Mouse (Mus musculus) lung, embryonic 14.5 days (tissue): ENCODE measurements around the gene Ilf3. TPM values are rescaled to one million over a fixed set of nuclear protein-coding genes. Genes with fewer than 3 reads are reported as not detected.
"Not testable (repeated sequence)": the region's sequence is repeated elsewhere in the genome, so short reads cannot be mapped to it uniquely, and the experiment has no call there.

ENCODE experiments used
- ATAC-seq: fragments of 200-750 bp; cut with Nextera tagmentation; 2 replicates; pipeline ENCODE4 v1.8.0; 2017; ENCODE audit warnings: mild to moderate bottlenecking, moderate TSS enrichment, moderate library complexity; ENCODE audit not compliant: insufficient read depth
- DNase-seq: peaks from one replicate; pipeline ENCODE4 v3.0.0-alpha.2; 2015
- H3K27ac ChIP-seq: fragments of 300-500 bp; sonication (generic); 2 replicates; pipeline ENCODE4 v1.5.1; 2014; ENCODE audit warnings: low read depth, mild to moderate bottlenecking, moderate library complexity
- H3K27me3 ChIP-seq: fragments of 300-500 bp; sonication (generic); 2 replicates; pipeline ENCODE4 v1.6.1; 2014; ENCODE audit warnings: low read length, control low read depth; ENCODE audit not compliant: insufficient read depth
- H3K36me3 ChIP-seq: fragments of 300-500 bp; sonication (generic); 2 replicates; pipeline ENCODE4 v1.6.1; 2014; ENCODE audit warnings: control low read depth; ENCODE audit not compliant: insufficient read depth
- H3K4me1 ChIP-seq: fragments of 300-500 bp; sonication (generic); 2 replicates; pipeline ENCODE4 v1.6.1; 2014; ENCODE audit warnings: antibody characterized with exemption, control low read depth; ENCODE audit not compliant: insufficient read depth
- H3K4me2 ChIP-seq: fragments of 300-500 bp; sonication (generic); 2 replicates; pipeline ENCODE4 v1.6.1; 2014; ENCODE audit warnings: mild to moderate bottlenecking
- H3K4me3 ChIP-seq: fragments of 300-500 bp; sonication (generic); 2 replicates; pipeline ENCODE4 v1.5.1; 2014; ENCODE audit warnings: low read depth, low read length
- H3K9ac ChIP-seq: fragments of 300-500 bp; sonication (generic); 2 replicates; pipeline ENCODE4 v1.6.1; 2014
- H3K9me3 ChIP-seq: fragments of 300-500 bp; sonication (generic); 2 replicates; pipeline ENCODE4 v1.6.1; 2016; ENCODE audit warnings: low read depth, low read length, control low read depth
- CTCF ChIP-seq: IDR thresholded peaks from 2 replicates; pipeline ENCODE4 v1.5.1; 2016; ENCODE audit warnings: antibody characterized with exemption, low read depth
- WGBS: fragments of 180-500 bp; shearing (Covaris S2); extraction: QIAGEN DNeasy Blood & Tissue Kit; methylation state at CpG from one replicate; pipeline ENCODE4 v1.1.7; 2014; 5-methylcytosine and 5-hydroxymethylcytosine counted together
- polyA plus RNA-seq: library from polyadenylated mRNA; unstranded; fragments of >200 nt; fragmentation: Nextera tagmentation; extraction: Ambion mirVana; gene quantifications from 2 replicates; pipeline ENCODE4 v1.2.1, GENCODE M21; 2014

Gene Ilf3
- polyA plus RNA-seq, 1 experiment from 2014 or later: 223 TPM

DNA sequence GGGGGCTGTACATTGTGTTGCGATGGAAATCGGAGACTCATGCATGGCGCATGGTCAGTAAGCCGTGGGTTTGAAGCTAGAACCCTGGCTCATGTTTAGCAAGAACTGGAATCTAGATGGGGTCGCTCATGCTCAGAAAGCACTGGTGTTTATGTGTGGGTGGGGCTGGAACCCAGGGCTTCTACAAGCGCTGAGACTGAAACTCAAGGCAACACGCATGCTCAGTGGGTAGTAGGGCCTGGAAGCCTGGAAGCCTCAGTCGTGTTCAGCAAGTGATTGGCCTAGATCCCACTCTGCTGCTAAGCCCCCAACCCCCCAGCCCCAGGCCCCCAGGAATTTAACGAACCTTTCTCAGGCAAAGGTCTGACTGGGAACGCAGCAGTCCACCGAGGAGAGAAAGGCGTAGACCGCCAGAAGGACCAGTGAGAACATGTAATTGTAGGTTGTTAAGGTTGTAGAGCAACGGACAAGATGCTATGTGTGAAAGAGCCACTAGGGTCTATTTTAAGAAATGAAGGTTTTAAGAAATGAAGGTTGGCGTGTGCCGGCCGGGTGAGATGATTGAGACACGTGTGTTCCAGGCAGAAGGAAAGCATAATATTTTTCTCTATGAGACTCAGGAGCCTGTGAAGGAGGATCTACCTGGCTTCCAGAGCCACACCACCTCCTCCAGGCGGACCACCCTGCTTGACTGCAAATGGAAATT lies 45.3 kb upstream of the Ilf3 start:
- no peaks in the 10 kb centered on the region for H3K9me3 ChIP-seq

DNA sequence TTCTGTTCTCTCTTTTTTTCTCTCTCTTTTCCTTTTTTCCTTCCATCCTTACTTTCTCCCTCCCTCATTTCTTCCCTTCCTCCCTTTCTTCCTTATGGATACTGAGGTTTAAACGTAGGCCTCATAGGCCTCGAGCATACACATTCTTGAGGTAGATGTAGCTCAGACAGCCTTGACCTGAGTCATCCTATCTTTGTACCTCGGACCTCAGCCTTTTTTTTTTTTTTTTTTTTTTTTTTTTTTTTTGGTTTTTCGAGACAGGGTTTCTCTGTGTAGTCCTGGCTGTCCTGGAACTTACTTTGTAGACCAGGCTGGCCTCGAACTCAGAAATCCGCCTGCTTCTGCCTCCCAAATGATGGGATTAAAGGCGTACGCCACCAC lies 44.8 kb upstream of the Ilf3 start:
- ATAC-seq, DNase-seq, H3K27ac ChIP-seq, H3K36me3 ChIP-seq, H3K9ac ChIP-seq, H3K27me3 ChIP-seq, H3K4me2 ChIP-seq, H3K4me1 ChIP-seq, H3K9me3 ChIP-seq, H3K4me3 ChIP-seq: not testable (repeated sequence)
- 85% methylated on average over 8 of the region's 8 CpGs for WGBS

More for the DNA sequence above, 45.3 kb upstream of the Ilf3 start:
- Histone ChIP-seq H3K4me2 (peak overlapping the region; percentile 96), H3K4me3 (peak overlapping the region; percentile 63; the same call in 1 of the 2 replicates), H3K27ac (no peak overlapping the region), H3K27me3 (no peaks in the 10 kb centered on the region), H3K36me3 (0 out of 2 replicates have a peak, but pooled peaks cover 5% of the 10 kb centered on the region), H3K9ac (no peak overlapping the region), H3K4me1 (peaks cover 7% of the 10 kb centered on the region; the same call in 1 of the 2 replicates)
- WGBS: 81% methylated on average over 19 of the region's 19 CpGs
- DNase-seq (no peak), ATAC-seq (no peak)
- TF ChIP-seq CTCF: no peak

DNA sequence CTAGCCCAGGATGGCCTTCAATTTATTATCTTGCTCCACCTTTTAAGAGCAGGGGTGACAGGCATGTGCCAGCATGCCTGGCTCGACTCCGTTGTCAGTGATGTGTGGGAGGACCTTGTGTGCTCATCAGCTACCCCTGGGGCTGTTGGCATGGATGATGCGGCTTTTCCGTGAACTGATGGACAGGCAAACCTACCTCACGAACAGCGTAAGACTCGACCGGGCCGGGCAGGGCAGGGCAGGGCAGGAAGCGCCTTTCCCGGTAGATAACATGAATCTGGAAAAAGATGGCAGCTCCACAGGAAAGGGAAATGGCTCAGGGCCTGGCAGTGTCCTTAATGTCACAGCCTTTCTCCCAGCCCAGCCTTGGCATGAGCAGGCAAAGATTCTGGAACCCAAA lies 43.4 kb upstream of the Ilf3 start:
- DNase-seq: no peak
- ATAC-seq: no peak
- H3K27me3 ChIP-seq: no peaks in the 10 kb centered on the region
- no peak overlapping the region for H3K4me3 ChIP-seq
- no peak overlapping the region for H3K27ac ChIP-seq
- no peaks in the 10 kb centered on the region for H3K9me3 ChIP-seq
- 0 out of 2 replicates have a peak, but pooled peaks cover 5% of the 10 kb centered on the region for H3K36me3 ChIP-seq
- no peak overlapping the region for H3K4me2 ChIP-seq
- no peak overlapping the region for H3K9ac ChIP-seq
- WGBS: 84% methylated on average over 11 of the region's 11 CpGs
- peaks cover 7% of the 10 kb centered on the region; the same call in 1 of the 2 replicates for H3K4me1 ChIP-seq
- TF ChIP-seq CTCF: no peak

DNA sequence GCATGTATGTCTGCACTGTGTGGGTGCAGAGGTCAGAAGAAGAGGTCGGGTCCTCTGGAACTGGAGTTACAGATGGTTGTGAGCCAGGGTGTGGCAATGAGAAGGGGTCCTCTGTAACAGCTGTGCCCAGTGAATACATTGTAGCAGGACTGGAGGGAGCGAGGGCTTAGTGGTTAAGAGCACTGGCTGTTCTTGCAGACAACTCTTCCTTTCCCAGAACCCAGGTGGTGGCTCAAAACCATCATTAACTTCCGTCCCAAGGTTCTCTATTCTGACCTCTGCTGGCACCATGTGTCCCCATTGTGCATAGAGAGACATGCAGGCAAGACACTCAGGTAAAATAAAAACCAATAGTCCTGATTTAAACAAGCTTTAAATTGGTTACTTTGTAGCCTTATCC lies 40.1 kb upstream of the Ilf3 start:
- no peak for ATAC-seq
- H3K4me3 ChIP-seq: no peak overlapping the region
- H3K36me3 ChIP-seq: 0 out of 2 replicates have a peak, but pooled peaks cover 5% of the 10 kb centered on the region
- H3K4me2 ChIP-seq: no peak overlapping the region
- no peak overlapping the region for H3K27ac ChIP-seq
- H3K9ac ChIP-seq: no peak overlapping the region
- 71% methylated on average over 3 of the region's 3 CpGs for WGBS
- H3K27me3 ChIP-seq: no peaks in the 10 kb centered on the region
- TF ChIP-seq CTCF: no peak
- no peak for DNase-seq
- H3K9me3 ChIP-seq: no peaks in the 10 kb centered on the region
- H3K4me1 ChIP-seq: peaks cover 3% of the 10 kb centered on the region; the same call in 1 of the 2 replicates

DNA sequence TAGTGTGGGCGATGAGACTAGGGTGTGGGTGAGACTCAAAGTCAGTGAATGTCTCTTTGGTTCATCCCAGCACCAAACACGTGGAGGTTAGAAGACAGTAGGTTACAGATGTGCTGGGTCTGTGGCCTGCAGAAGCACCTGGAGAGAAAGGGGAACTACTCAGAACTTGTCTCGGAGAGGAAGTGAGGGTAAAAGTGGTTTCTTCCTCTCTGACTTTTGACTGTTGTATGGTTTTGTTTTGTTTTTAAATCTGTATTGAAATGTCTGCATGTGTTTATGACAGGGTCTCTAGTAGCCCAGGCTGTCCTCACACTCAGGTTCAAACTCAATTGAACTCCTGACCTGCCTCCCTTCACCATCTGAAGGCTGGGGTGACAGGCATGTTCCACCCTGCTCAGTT lies 39.6 kb upstream of the Ilf3 start:
- H3K36me3 ChIP-seq: 0 out of 2 replicates have a peak, but pooled peaks cover 5% of the 10 kb centered on the region
- TF ChIP-seq CTCF: no peak
- no peak overlapping the region for H3K4me2 ChIP-seq
- no peaks in the 10 kb centered on the region for H3K27me3 ChIP-seq
- ATAC-seq (no peak), DNase-seq (no peak)
- H3K9me3 ChIP-seq: no peaks in the 10 kb centered on the region
- H3K9ac ChIP-seq: no peak overlapping the region
- H3K4me3 ChIP-seq: no peak overlapping the region
- 75% methylated on average over 3 of the region's 3 CpGs for WGBS
- H3K27ac ChIP-seq: no peak overlapping the region
- peaks cover 4% of the 10 kb centered on the region; the same call in 1 of the 2 replicates for H3K4me1 ChIP-seq

DNA sequence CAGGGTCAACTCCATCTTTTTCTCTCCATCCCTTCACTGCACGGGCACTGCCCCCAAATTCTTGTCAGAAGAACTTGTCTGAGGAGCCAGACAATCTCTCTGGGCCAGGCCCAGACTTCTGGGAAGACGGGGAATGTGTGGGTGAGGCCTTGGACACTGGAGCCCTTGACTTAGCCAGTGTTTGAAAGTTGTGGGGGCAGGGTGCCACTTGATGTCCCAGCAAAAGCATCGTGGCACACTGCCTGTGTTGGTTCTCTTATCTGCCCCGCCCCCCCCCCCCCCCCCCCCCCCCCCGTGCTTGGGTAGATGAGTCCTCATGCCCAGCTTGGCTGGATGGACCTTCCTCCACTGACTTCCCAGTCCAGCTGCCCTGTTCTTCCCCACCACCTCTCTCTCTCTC lies 38.6 kb upstream of the Ilf3 start:
- Histone ChIP-seq H3K27ac (no peak overlapping the region), H3K4me2 (no peak overlapping the region), H3K4me1 (peaks cover 9% of the 10 kb centered on the region), H3K4me3 (no peak overlapping the region), H3K27me3 (no peaks in the 10 kb centered on the region), H3K36me3 (0 out of 2 replicates have a peak, but pooled peaks cover 5% of the 10 kb centered on the region), H3K9ac (no peak overlapping the region), H3K9me3 (no peaks in the 10 kb centered on the region)
- DNase-seq (peak; percentile 68), ATAC-seq (no peak)
- TF ChIP-seq CTCF: no peak
- 19% methylated on average over 3 of the region's 5 CpGs for WGBS

DNA sequence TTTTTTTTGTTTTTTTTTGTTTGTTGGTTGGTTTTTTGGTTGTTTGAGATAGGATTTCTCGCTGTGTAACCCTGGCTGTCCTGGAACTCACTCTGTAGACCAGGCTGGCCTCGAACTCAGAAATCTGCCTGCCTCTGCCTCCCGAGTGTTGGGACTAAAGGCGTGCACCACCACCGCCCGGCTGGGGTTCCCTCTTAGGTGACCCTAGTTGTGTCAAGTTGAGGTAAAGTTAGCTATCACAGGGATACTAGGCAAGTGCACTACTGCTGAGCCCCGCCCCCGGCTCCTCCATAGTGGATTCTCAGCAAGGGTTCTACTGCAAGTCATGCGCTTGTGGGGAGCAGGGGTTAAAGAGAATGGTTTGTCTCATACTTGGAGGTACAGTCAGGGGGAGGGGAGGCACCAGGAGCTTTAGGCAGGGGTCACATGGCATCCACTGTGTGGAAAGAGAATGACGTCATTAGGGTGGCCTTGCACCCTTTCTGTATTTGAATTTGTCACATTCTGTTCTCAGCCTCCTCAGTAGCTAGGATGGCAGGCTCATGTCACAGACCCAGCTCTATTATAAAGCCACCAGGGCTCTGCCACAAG lies 37.9 kb upstream of the Ilf3 start:
- WGBS: 85% methylated on average over 10 of the region's 10 CpGs
- ATAC-seq (no peak), DNase-seq (no peak)
- Histone ChIP-seq H3K4me1 (peaks cover 9% of the 10 kb centered on the region), H3K4me2 (no peak overlapping the region), H3K27ac (peak overlapping the region; percentile 46), H3K36me3 (0 out of 2 replicates have a peak, but pooled peaks cover 2% of the 10 kb centered on the region), H3K9ac (no peak overlapping the region), H3K4me3 (no peak overlapping the region), H3K9me3 (no peaks in the 10 kb centered on the region), H3K27me3 (no peaks in the 10 kb centered on the region)
- no peak for TF ChIP-seq CTCF
